Mouse (Mus musculus): Measurements from ENCODE around the gene Adprhl2.

DNA sequence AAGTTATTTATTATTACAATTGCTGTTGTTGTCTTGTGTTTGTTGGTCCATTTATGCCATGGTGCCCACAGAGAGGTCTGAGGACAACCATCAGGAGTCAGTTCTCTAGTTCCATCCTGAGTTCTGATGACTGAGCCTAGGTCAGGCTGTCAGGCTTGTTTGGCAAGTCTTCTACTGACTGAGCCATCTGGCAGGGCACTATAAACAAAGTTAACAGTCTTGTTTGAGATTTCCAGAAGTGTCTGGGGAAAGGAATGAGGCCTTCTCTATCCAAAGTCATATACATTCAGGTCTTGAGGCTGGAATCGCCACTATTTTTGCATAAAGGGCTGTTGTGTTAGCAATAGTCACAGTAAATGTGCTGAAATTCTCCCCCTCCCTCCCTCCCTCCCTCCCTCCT lies 10.2 kb upstream of the Adprhl2 start:
- TF ChIP-seq POLR2A (IDR thresholded peaks at IDR 0.05; ENCODE audit: borderline replicate concordance, insufficient read depth, low read length) (no peak), CTCF (IDR thresholded peaks at IDR 0.05; ENCODE audit: borderline replicate concordance, insufficient read depth, low read depth, low read length) (no peak)
